Mouse (Mus musculus): ENCODE measurements at regions not wholly inside any gene's neighbourhood (a gene's known extent, or its start where the extent isn't known, plus 50 kb on each side); places are given as distances from the start of the nearest gene placed in this dataset.

DNA sequence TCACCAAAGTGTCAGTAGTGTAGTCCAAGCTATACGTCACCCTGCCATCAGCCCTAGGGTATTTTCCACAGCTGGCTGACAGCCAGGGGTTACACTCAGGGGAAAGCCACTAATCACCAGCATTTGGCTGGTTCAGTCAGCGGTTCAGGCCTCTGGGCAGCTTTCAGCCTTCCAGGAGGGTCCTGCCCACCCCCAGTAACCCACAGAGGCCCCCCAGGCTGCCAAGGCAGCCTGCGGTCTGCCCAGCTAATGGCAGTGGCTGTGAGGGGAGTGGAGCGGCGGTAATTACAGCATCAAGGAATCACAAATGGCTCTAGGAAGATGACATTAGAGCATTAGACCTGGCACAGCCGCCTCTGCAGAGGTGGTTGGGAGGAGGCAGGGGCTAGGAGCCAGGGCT is 379.7 kb downstream of the H2al1j start:
- no peak for ATAC-seq (ENCODE audit: borderline replicate concordance, extremely low read depth, low FRiP score, low TSS enrichment)
- H3K9me3 ChIP-seq = no peaks in the 10 kb centered on the region
- H3K4me2 ChIP-seq = no peak overlapping the region
- no peak overlapping the region for H3K9ac ChIP-seq
- 57% methylated on average over 6 of the region's 6 CpGs for WGBS
- no peaks in the 10 kb centered on the region for H3K27me3 ChIP-seq
- no peaks in the 10 kb centered on the region for H3K36me3 ChIP-seq
- peaks cover 11% of the 10 kb centered on the region; the same call in 1 of the 2 replicates for H3K4me1 ChIP-seq
- no peak overlapping the region for H3K4me3 ChIP-seq
- no peak overlapping the region for H3K27ac ChIP-seq

DNA sequence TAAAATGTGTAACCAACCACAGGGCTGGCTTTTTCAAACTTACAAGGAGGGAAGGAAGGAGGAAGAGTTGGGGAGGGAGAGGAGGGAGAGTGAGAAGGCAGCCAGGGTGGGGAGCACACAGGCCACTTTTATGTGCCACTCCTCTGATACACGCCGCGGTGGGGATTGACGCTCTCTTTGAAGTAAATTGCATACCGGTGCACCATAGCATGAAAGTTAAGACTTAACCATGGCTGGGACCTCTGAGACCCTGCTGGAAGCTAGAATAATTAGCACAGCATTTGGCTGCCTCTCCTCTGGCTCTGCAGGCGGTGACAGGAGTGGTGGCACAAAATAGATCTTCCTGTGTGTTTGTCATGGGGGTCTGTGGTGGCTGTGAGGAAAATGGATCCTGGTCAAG is 380.7 kb downstream of the H2al1j start:
- ATAC-seq (ENCODE audit: borderline replicate concordance, extremely low read depth, low FRiP score, low TSS enrichment) = no peak
- H3K9me3 ChIP-seq = no peaks in the 10 kb centered on the region
- H3K4me1 ChIP-seq = peaks cover 11% of the 10 kb centered on the region; the same call in 1 of the 2 replicates
- no peak overlapping the region for H3K27ac ChIP-seq
- no peak overlapping the region for H3K4me2 ChIP-seq
- no peaks in the 10 kb centered on the region for H3K27me3 ChIP-seq
- H3K4me3 ChIP-seq = no peak overlapping the region
- no peak overlapping the region for H3K9ac ChIP-seq
- 42% methylated on average over 6 of the region's 6 CpGs for WGBS
- no peaks in the 10 kb centered on the region for H3K36me3 ChIP-seq

DNA sequence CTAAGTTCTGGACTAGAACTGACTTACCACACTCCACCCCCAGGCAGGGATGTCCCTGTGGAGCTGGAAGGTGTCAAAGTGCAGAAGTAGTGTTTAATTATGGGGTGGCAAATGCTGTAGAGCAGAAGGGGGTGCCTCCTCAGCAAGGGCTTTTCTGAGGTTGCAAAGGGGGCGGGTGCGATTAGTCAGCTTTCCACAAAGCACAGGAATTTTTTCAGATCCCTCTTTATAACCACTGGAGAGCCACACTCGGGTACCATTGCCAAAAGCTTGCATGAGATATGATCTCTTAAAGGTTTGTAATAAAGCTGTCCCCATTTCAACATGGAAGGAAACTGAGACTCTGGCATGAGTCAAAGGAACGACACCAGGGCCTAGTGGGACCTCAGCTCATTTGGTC is 381.7 kb downstream of the H2al1j start:
- Histone ChIP-seq H3K27ac (no peak overlapping the region), H3K27me3 (no peaks in the 10 kb centered on the region), H3K9ac (no peak overlapping the region), H3K9me3 (no peaks in the 10 kb centered on the region), H3K4me1 (peaks cover 8% of the 10 kb centered on the region; the same call in 1 of the 2 replicates), H3K4me3 (no peak overlapping the region), H3K36me3 (no peaks in the 10 kb centered on the region), H3K4me2 (no peak overlapping the region)
- ATAC-seq (ENCODE audit: borderline replicate concordance, extremely low read depth, low FRiP score, low TSS enrichment) = no peak
- WGBS = 69% methylated on average over 4 of the region's 4 CpGs

DNA sequence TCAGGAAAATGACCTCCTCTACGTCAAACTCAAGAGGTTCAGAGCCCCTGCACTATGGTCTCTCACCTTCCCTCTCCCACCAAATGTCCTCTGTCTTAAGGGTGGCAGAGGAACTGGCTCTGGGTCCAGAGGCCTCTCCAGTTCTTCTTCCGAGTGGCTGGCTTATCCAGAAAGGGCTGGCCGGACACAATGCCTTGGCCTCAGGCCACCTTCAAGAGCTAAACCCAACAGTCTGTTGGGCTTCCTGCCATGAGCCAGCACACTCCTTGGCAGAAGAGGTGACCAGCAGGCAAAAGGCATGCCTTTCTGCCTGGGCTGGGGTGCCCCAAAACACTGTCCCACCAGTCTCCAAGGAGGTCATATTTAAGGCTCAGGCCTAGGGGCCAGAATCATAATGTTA is 385.8 kb downstream of the H2al1j start:
- Histone ChIP-seq H3K4me1 (no peaks in the 10 kb centered on the region), H3K9me3 (no peaks in the 10 kb centered on the region), H3K4me3 (no peak overlapping the region), H3K9ac (no peak overlapping the region), H3K36me3 (no peaks in the 10 kb centered on the region), H3K4me2 (no peak overlapping the region), H3K27ac (no peak overlapping the region), H3K27me3 (no peaks in the 10 kb centered on the region)
- WGBS = 66% methylated on average over 3 of the region's 3 CpGs
- no peak for ATAC-seq (ENCODE audit: borderline replicate concordance, extremely low read depth, low FRiP score, low TSS enrichment)

DNA sequence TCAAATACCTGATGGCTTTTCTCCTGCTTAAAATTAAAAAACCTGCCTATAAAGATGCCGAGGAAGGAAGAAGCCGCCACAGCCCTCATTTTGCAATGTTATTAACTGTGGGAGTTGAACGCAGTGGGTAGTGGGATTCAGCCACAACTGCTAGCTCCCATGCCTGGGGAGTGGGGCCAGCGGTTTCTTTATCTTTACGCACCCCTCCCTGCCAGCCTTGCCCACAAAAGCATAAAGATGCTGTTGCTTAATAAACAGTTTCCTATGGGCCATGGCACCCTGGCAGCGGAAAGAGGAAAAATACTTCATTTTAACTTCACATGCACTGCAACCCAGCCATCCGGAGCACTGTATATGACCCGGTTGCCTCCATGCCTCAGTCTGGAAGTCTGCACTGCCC is 389.2 kb downstream of the H2al1j start:
- H3K4me3 ChIP-seq = no peak overlapping the region
- no peak for ATAC-seq (ENCODE audit: borderline replicate concordance, extremely low read depth, low FRiP score, low TSS enrichment)
- H3K27ac ChIP-seq = no peak overlapping the region
- no peaks in the 10 kb centered on the region for H3K9me3 ChIP-seq
- H3K4me1 ChIP-seq = no peaks in the 10 kb centered on the region
- no peak overlapping the region for H3K4me2 ChIP-seq
- H3K27me3 ChIP-seq = no peaks in the 10 kb centered on the region
- no peak overlapping the region for H3K9ac ChIP-seq
- no peaks in the 10 kb centered on the region for H3K36me3 ChIP-seq
- 72% methylated on average over 8 of the region's 8 CpGs for WGBS

DNA sequence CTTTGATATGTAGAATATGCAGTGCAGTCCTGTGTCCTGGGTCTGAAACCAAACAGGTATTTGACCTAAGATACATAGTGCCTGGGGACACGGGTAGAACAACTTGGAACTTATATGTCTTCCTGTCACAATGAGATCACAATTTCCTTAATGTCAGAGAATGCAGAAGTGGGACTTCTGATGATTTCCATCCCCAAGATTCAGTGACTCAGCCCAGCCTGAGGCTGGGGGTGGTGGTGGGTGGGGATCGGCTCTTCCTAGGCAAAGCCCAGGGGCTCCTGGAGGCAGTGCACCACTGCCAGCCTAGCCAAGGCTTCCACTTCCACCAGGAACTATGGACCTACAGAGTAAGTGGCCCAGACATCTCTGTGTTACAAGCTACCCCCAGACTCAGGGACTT is 391.2 kb downstream of the H2al1j start:
- Histone ChIP-seq H3K36me3 (no peaks in the 10 kb centered on the region), H3K9me3 (no peaks in the 10 kb centered on the region), H3K27ac (no peak overlapping the region), H3K9ac (no peak overlapping the region), H3K4me2 (no peak overlapping the region), H3K4me1 (no peaks in the 10 kb centered on the region), H3K27me3 (peaks cover 3% of the 10 kb centered on the region; the same call in 1 of the 2 replicates), H3K4me3 (no peak overlapping the region)
- 86% methylated on average over 2 of the region's 2 CpGs for WGBS
- no peak for ATAC-seq (ENCODE audit: borderline replicate concordance, extremely low read depth, low FRiP score, low TSS enrichment)

DNA sequence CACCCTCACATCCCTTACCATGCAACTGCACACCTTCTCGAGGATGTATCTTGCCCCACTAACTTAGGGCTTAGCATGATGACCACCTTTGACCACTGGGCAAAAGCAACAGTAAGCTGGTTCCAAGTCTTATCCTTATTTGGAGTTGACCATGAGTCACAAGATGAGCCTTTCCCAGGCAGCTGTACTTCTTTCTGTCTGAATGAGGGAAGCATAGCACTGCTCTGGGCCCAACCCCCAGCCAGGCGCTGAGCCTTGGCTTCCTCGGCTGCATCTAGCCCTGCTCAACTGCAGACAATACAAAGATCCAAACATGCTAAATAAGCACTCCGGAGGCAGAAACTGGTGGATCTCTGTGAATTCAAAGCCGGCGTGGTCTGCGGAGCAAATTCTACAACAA is 392.9 kb downstream of the H2al1j start:
- ATAC-seq (ENCODE audit: borderline replicate concordance, extremely low read depth, low FRiP score, low TSS enrichment) = peak; percentile 79; the same call in 1 of the 2 replicates
- Histone ChIP-seq H3K4me1 (no peaks in the 10 kb centered on the region), H3K9ac (no peak overlapping the region), H3K9me3 (no peaks in the 10 kb centered on the region), H3K4me2 (no peak overlapping the region), H3K36me3 (no peaks in the 10 kb centered on the region), H3K4me3 (no peak overlapping the region), H3K27ac (no peak overlapping the region), H3K27me3 (peaks cover 4% of the 10 kb centered on the region; the same call in 1 of the 2 replicates)
- 60% methylated on average over 7 of the region's 7 CpGs for WGBS

DNA sequence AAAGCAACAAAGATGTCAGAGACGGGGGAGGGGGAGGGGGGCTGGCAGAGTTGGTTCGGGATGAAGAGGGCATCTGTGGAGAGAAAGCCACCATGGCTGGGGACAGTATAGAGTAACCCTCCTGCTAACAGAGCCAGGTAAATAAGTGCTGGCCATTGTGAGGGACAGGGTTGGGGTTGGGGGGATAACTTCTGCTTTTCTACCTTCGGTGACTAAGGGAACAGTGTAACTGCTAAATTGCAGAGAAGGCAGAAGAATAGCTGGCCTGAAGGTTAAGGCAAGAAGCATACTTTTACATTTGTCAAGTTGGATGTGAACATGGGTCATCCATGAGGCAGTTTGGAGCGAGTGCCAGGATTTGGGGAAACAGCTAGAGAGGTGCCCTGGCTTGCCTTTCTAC is 395.1 kb downstream of the H2al1j start:
- H3K4me2 ChIP-seq = no peak overlapping the region
- H3K9me3 ChIP-seq = no peaks in the 10 kb centered on the region
- no peaks in the 10 kb centered on the region for H3K4me1 ChIP-seq
- ATAC-seq (ENCODE audit: borderline replicate concordance, extremely low read depth, low FRiP score, low TSS enrichment) = no peak
- H3K36me3 ChIP-seq = no peaks in the 10 kb centered on the region
- no peak overlapping the region for H3K4me3 ChIP-seq
- H3K27me3 ChIP-seq = peaks cover 4% of the 10 kb centered on the region; the same call in 1 of the 2 replicates
- no peak overlapping the region for H3K9ac ChIP-seq
- no peak overlapping the region for H3K27ac ChIP-seq
- 60% methylated on average over 4 of the region's 4 CpGs for WGBS

DNA sequence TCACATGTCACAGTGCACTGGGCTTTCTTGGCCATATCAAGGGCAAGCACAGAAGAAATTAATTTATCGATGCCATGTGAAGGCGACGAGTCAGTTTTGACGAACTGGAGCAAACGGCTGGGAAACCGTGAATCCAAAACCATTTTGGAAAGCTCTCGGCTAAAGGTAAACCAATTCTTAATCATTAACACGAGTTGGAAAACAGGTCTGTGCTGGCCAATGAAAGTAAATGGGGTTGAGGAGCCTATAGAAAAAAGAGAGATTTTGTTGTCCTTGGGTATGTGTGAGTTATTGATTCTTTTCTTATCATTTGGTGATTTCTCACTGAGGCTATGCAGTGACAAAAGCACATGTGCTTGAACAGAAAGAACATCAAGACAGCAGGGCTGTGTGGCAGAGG is 397.1 kb downstream of the H2al1j start:
- WGBS = 79% methylated on average over 8 of the region's 8 CpGs
- peaks cover 4% of the 10 kb centered on the region; the same call in 1 of the 2 replicates for H3K27me3 ChIP-seq
- H3K4me1 ChIP-seq = no peaks in the 10 kb centered on the region
- no peak for ATAC-seq (ENCODE audit: borderline replicate concordance, extremely low read depth, low FRiP score, low TSS enrichment)
- no peak overlapping the region for H3K4me2 ChIP-seq
- no peak overlapping the region for H3K4me3 ChIP-seq
- no peak overlapping the region for H3K27ac ChIP-seq
- no peak overlapping the region for H3K9ac ChIP-seq
- H3K9me3 ChIP-seq = no peaks in the 10 kb centered on the region
- H3K36me3 ChIP-seq = no peaks in the 10 kb centered on the region

DNA sequence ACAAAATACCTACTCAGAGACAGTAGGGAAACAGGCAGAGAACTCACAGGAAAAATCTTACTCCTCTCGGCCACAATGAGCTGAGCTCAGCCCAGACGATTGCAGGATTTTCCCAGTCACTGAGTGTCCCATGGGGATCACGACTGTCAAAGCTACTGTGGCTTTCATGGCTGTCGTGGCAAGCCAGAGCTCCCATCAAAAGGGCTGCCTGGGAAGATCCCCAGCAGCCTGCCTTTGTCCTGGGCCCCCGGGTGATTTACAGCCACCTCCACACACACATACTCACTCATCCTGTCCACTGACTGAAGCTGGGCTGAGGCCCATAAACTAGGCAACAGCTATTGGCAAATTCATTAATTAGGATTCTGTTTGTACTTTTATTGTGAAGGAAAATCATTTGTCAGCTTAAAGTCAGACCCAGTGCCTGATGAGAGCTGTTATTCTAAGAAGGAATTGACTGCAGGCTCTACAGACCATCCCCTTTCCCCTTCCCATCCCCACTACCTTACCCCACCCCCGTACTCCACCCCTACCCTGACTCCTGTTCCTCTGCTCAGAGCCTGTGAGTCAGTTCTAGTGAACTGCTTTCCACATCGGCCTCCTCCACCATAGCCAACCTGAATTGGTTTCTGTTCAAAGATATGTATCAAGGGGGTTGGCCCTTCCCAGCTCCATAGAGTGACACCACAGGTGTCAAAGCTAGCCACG is 399.1 kb downstream of the H2al1j start:
- no peaks in the 10 kb centered on the region for H3K9me3 ChIP-seq
- no peak overlapping the region for H3K4me3 ChIP-seq
- H3K27me3 ChIP-seq = peaks cover 4% of the 10 kb centered on the region; the same call in 1 of the 2 replicates
- WGBS = 38% methylated on average over 8 of the region's 8 CpGs
- ATAC-seq (ENCODE audit: borderline replicate concordance, extremely low read depth, low FRiP score, low TSS enrichment) = no peak
- no peaks in the 10 kb centered on the region for H3K36me3 ChIP-seq
- H3K9ac ChIP-seq = no peak overlapping the region
- H3K27ac ChIP-seq = no peak overlapping the region
- H3K4me2 ChIP-seq = no peak overlapping the region
- no peaks in the 10 kb centered on the region for H3K4me1 ChIP-seq

DNA sequence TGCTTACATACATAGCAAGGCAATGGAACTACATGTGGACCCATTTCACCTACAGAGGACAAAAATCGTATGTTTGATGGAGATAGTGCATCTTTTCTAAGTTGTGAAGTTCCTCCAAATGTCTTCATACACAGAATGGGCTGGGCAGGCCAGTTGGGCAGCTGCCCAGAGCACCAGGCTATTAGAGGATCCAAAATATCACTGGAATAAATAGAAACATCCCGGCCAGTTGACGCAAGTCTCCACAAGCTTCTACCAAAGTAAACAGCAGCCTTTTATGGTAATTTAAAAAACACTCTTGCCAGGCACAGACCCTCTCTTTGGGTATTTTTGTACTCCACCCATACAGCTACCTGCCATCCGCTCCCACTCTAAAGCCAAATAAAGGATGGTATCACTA is 400.9 kb downstream of the H2al1j start:
- Histone ChIP-seq H3K9me3 (no peaks in the 10 kb centered on the region), H3K27ac (no peak overlapping the region), H3K36me3 (no peaks in the 10 kb centered on the region), H3K4me3 (no peak overlapping the region), H3K27me3 (peaks cover 7% of the 10 kb centered on the region), H3K4me2 (no peak overlapping the region), H3K9ac (no peak overlapping the region), H3K4me1 (no peaks in the 10 kb centered on the region)
- 66% methylated on average over 4 of the region's 4 CpGs for WGBS
- ATAC-seq (ENCODE audit: borderline replicate concordance, extremely low read depth, low FRiP score, low TSS enrichment) = no peak

DNA sequence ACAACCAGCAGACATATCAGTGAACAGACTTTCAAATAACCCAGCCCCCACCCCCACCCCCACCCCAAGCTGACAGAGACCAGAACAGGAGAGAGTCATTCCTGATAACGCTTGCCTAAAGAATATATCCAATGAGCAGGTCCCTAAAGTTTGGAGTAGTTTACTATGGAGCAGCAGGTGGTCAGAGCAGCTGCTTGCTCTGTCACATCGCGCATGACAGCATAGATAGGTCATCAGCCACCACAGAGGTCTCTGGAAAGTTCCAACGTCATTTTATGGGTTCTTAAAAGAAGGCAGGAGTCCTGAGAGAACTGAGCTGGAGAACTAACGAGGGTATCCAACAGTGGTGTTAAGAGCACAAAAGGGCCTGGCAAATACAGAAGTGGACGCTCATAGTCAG is 402.4 kb downstream of the H2al1j start:
- peaks cover 7% of the 10 kb centered on the region; the same call in 1 of the 2 replicates for H3K4me1 ChIP-seq
- H3K27me3 ChIP-seq = peaks cover 3% of the 10 kb centered on the region; the same call in 1 of the 2 replicates
- H3K9ac ChIP-seq = no peak overlapping the region
- H3K36me3 ChIP-seq = no peaks in the 10 kb centered on the region
- no peaks in the 10 kb centered on the region for H3K9me3 ChIP-seq
- no peak for ATAC-seq (ENCODE audit: borderline replicate concordance, extremely low read depth, low FRiP score, low TSS enrichment)
- WGBS = 73% methylated on average over 6 of the region's 6 CpGs
- H3K27ac ChIP-seq = no peak overlapping the region
- H3K4me3 ChIP-seq = no peak overlapping the region
- H3K4me2 ChIP-seq = no peak overlapping the region

Measured in lung, embryonic 15.5 days (tissue).